Mouse (Mus musculus) liver, adult (tissue): Measurements from ENCODE around the gene Mknk1.
A peak's percentile ranks its signal among the peaks of the same experiment; 100 is the strongest.

Experiments used
- GATA4 ChIP-seq: IDR thresholded peaks from 2 replicates; pipeline ENCODE4 v1.6.1; 2014; ENCODE audit warnings: mild to moderate bottlenecking, low read length; ENCODE audit not compliant: insufficient replicate concordance

The Mknk1 gene

GRCm38 (mm10) chr4:115838696-115839641 is at the start of gene Mknk1:
TSS of gene Mknk1 (plus strand) at chr4:115839198.
- peak; percentile 22; the same call in 1 of the 2 replicates for TF ChIP-seq GATA4

GRCm38 (mm10) chr4:115790864-115791263 is 48.1 kb upstream of the Mknk1 start:
- no peak for TF ChIP-seq GATA4

- no peak for TF ChIP-seq GATA4
These were observed 43.6 kb upstream of the Mknk1 start for GRCm38 (mm10) chr4:115795360-115795759.

GRCm38 (mm10) chr4:115799981-115800380 is 39.0 kb upstream of the Mknk1 start:
- TF ChIP-seq GATA4 = no peak

GRCm38 (mm10) chr4:115812326-115812725 is 26.7 kb upstream of the Mknk1 start:
- no peak for TF ChIP-seq GATA4

GRCm38 (mm10) chr4:115815606-115816005 is 23.4 kb upstream of the Mknk1 start:
- no peak for TF ChIP-seq GATA4

- TF ChIP-seq GATA4 = no peak
These were observed 18.8 kb upstream of the Mknk1 start for GRCm38 (mm10) chr4:115820199-115820598.

- TF ChIP-seq GATA4 = no peak
These were observed 18.1 kb upstream of the Mknk1 start for GRCm38 (mm10) chr4:115820944-115821343.

- no peak for TF ChIP-seq GATA4
These were observed 17.6 kb upstream of the Mknk1 start for GRCm38 (mm10) chr4:115821431-115821830.

- peak; percentile 79; the same call in 1 of the 2 replicates for TF ChIP-seq GATA4
These were observed 17.1 kb upstream of the Mknk1 start for GRCm38 (mm10) chr4:115821928-115822327.

GRCm38 (mm10) chr4:115824178-115824577 is 14.8 kb upstream of the Mknk1 start:
- peak; percentile 83; the same call in 1 of the 2 replicates for TF ChIP-seq GATA4

- TF ChIP-seq GATA4 = no peak
These were observed 13.7 kb upstream of the Mknk1 start for GRCm38 (mm10) chr4:115825271-115825670.

- no peak for TF ChIP-seq GATA4
These were observed 11.9 kb upstream of the Mknk1 start for GRCm38 (mm10) chr4:115827066-115827465.

GRCm38 (mm10) chr4:115827535-115827887 is 11.5 kb upstream of the Mknk1 start:
- no peak for TF ChIP-seq GATA4

GRCm38 (mm10) chr4:115827888-115828571 is 11.0 kb upstream of the Mknk1 start, which contains the start of gene Mob3c:
TSS of gene Mob3c (plus strand) at chr4:115828092.
- TF ChIP-seq GATA4 = peak; percentile 35; the same call in 1 of the 2 replicates

- TF ChIP-seq GATA4 = no peak
These were observed 10.5 kb upstream of the Mknk1 start for GRCm38 (mm10) chr4:115828572-115828902.
